Mouse (Mus musculus): ENCODE results near the gene Thada.

DNA sequence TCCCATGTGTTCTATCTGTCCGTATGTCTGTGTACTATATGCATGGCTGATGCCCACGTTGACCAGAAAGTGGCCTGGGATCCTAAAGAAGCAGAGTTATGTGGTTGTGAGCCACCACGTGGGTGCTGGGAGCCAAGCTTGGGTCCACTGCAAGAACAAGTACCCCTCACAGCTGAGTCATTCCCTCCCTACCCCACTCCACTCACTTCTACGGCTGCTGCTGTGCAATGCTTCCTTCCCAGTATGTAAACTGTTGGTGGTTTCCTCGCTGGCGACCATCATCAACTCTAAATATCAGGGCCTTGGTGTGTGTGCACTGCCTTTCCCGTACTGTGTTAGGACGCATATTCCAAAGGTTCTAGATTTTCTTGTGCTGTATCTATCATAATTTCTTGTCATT, 108.2 kb downstream of the Thada start:
- TF ChIP-seq POLR2A (IDR thresholded peaks at IDR 0.05; ENCODE audit: low read depth, low read length) (no peak), CTCF (conservative IDR thresholded peaks at IDR 0.05; ENCODE audit: insufficient read depth, insufficient read length, low read depth, low read length) (no peak)
